Mouse (Mus musculus): ENCODE results near the gene Has1.
"Not testable (repeated sequence)": the region's sequence is repeated elsewhere in the genome, so short reads cannot be mapped to it uniquely, and the experiment has no call there.

The Has1 gene

DNA sequence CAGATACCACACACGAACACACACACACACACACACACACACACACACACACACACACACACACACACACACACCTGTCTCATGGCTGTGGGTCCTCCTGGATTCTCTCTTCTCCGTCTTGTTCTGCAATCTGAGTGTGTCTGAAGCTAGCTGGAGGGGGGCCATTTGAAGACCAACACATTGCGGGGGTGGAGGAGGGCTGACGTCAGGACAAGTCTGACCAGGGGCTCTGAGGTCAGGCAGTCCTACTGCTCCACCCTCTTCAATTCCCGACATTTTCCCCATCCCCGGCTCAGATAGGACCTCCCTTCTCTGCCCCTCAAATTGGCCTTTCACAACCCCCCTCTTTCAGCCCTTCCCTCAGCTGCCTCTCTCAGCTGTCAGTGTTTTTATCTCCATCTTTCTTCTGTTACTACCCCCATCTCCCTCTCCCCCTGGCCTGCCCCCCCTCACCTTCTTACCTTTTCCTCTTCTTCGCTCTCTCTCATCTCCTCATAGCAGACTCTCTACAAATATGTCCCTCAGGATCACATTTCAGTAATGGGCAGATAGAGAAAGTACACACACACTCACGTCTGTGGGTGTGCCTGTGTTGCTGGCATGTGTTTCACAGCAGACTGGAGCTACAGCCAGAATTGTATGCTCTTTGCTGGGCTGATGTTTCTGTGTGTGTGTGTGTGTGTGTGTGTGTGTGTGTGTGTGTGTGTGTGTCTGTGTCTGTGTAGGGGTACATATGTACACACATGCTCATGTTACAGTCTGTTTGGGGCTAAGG is at the start of gene Has1:
Has1 (minus strand) TSS at position 142 of the 775 bp plus-strand sequence.
- no peak for DNase-seq

DNA sequence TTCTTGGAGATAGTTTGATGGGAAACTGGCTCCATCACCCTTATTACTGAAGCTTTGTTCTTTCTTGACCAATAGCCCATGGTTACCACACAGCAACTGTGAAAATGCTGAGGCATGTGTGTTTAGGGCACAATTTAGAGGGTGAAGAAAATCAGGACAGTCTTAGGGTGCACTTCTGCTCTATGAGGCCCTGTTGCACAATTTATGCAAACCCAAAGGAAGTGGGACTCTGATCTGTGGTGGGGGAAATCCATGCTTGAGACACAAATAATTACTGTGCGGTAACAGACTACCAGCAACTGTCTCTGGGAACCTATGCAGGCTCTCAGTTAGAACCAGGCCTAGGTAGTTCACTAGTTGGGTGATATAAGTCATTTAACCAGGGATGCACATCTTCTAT is 45.8 kb upstream of the Has1 start:
- no peak for DNase-seq

DNA sequence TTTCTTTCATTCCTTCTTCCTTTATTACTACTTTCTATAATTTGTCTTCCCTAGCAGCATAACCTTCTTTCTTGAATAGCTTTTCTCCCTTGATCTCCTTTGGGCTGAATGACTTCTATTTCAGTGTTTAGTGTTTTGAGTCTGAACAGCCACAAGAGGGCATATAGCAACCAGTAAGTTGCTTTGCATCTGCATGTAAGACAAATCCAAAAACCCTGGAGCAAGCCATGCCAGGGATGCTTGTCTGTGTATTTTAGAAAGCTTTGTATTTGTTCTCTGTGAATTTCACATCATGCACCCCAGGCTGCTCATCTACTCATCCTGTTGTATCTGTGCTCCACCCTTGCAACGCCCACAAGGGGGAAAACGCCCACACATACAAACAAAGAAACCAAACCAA is 44.3 kb upstream of the Has1 start:
- no peak for DNase-seq

DNA sequence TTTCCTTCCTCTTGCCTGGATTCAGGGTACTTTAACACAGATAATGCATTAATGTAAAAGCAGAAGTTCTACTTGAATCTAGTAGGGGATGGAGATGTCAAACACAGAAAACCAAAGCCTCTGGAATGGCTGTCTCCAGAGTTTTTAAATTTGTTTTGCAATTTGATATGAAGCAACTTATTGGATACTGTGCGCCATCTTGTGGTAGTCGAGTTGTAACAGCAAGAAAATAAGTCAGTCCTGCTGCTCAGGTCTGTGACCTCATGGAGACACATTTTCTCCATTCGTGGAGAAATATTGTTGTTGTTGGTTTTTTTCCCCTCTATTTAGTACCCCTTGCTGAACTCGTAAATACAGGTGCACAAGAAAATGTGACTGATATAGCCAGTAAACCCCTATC is 41.0 kb upstream of the Has1 start:
- peak; percentile 33 for DNase-seq

DNA sequence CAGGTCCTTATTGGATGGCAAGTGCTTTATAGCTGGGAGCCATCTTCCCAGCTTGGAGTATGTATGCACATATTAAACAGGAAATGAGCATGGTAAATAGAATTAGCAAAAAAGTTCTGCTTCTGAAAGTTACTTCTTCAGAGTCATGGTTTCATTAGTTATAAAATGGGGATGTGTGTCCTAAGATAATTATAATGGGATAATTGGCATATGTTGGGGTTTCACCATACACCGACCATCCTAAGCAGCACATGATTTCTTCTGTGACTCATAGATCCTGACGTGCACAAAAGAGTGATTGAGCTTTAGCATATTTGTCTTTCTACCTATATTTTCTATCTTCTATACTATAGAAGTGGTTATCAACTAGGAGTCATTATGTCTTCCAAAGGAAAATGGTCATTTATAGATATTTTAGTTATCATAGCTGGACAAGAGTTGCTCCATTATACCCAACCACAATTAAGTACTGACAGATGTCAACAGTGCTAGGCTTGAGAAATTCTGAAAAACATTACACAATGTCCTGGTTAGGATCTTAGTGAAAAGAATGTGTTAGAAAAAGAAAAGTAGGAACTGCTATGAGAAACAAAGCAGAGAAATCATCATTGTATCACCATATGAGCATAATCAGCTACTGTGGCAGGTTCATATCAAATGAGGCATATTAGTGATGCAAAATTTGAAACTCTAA is 34.9 kb upstream of the Has1 start:
- no peak for DNase-seq

DNA sequence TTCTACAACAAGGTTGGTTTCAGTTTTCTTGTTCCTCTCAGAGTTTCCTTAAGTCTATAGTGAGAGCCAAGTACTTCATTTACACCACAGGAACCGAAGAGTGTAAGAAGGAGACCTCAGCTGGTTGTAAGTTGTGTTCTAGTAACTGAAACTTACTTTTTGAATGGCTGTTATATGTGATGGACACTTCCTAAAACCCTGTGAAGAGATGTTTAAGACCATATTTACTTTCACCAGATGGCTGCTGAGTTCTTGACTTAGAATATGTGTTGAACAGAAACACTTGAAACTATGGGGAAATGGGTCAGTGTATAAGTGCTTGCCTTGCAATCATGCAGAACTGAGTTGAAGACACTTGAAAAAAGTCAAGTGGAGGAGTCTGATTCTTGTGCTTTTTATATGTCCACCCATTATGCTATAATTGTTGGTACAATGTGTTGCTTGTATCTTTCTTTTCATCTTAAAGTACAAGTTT is 32.8 kb upstream of the Has1 start, which contains the start of the genes Fpr2 and Fpr3:
Fpr2 (plus strand) TSS at position 51 of the 475 bp plus-strand sequence.
Fpr3 (plus strand) TSS at position 79 of the 475 bp plus-strand sequence.
- no peak for DNase-seq

DNA sequence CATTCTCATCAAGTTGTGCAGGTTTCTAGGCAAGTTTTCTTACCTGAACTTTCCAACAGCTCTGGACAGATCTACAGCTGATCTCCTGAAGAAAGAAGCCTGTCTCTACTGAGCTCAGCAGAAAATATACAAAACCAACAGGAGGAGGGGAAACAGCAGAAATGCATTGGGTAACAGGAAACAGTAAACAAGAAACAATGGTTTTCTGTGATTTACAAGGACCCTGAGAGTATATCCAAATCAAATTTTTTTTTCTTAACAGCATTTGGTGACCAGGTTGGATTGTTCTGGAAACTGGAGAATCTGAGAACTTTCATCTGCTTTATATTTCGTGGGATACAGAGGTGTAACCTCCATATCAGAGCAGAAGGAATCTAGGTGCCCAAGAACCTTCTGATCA is 28.8 kb upstream of the Has1 start, which contains the start of gene Fpr1:
Fpr1 (minus strand) TSS at position 101 of the 400 bp plus-strand sequence.
- DNase-seq = no peak

DNA sequence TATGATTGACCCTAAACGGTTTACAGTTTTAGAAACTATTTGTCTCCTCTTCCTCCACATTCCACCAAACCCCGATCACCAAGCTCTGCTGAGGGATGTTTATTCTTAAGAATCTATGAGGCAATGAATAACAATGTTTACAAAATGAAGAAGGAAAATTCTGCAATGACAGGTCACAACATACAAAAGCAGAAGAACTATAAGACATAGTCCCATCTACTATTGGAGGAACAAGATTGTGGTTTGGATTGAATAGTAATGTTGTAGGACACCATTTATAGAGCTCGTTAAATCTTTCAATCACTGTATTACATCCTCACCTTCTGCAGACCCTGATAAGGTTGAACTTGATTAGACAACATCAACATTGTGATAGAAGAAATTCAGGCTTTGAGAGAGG is 27.7 kb upstream of the Has1 start:
- DNase-seq = no peak

DNA sequence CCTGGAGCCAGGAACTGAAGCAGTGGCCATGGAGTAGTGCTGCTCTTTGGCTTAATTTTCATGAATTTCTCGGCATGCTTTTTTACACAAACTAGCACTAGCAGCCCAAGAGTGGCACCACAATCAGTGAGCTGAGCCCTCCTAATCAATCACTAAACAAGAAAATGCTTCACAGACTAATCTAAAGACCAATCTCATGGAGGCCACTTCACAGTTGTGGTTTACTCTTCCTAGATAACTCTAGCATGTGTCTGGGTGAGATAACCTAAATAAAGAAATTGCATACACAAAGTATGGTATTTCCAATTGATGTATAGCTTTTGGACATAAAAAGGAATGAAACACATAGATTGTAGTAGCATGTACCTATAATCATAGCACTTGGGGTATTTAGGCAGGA is 24.3 kb upstream of the Has1 start:
- DNase-seq = no peak

DNA sequence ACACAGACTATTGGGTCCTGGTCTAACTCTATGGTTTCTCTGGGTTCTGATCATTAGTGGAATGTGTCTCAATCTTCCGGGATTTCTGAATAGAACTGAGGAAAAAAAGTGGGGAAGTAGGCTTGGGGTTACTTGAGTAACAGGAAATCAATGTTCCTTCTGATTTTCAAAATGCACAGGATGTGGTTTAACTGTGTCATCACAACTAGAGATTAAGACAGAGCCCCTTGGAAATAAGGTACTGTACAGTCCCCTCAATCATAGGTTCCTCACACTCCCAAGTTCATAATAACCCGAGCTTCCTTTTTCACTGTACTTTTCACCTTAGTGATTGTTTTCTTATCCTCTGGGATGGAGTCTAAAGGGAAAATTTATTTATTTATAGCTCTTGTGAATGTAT is 16.7 kb upstream of the Has1 start:
- no peak for DNase-seq

DNA sequence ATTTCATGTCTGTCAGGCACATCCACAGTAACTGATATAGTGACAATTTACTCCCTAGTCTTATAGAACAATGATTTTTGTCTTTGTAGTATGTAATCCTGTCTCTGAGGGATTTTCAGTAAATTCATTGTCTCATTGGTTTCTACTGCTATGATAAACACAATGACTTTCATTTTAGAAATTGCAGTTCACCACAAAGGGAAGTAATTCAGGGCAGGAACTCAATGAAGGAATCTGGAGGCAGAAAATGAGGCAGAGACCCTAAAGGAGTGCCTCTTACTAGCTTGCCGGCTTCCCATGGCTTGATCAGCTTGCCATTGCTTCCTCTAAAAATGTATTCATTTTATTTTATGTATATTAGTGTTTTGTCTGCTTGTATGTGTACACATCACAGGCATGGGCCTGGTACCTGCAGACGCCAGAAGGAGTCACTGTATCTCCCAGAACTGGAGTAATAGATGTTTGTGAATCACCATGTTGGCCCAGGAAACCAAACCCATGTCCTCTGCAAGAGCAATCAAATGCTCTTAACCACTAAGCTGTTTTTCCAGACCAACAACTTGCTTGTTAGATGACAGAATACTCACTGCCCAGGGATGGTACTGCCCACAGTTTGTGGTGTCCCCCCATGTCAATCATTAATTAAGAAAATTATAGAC is 16.0 kb upstream of the Has1 start:
- DNase-seq = no peak

DNA sequence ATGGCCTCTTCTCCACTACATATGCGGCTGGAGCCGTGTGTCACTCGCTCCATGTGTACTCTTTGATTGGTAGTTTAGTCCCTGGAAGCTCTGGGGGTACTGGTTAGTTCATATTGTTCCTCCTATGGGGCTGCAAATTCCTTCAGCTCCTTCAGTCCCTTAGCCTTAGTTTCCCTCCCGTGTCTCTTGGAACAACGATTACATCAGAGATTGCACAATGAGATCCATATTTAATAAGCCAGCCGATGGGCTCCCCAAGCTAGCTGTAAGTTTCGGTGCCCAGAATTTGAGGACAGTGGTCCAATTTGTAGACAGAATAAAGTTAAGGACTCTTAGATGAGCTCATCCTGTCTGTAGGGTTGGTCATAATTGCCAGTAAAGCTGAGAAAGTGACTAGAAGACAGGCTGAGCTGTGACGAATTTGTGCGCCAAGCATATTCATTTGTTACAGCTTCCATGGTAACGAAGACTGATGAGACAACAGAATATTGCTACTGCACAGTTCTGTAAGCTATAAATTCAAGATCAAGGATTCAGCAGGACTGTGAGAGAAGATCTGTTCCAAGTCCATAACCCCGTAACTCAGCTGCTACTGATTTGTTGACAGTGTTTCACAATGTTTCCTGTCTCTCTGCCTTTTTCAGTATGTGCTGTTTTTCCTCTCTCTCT is 11.9 kb upstream of the Has1 start:
- DNase-seq = no peak

DNA sequence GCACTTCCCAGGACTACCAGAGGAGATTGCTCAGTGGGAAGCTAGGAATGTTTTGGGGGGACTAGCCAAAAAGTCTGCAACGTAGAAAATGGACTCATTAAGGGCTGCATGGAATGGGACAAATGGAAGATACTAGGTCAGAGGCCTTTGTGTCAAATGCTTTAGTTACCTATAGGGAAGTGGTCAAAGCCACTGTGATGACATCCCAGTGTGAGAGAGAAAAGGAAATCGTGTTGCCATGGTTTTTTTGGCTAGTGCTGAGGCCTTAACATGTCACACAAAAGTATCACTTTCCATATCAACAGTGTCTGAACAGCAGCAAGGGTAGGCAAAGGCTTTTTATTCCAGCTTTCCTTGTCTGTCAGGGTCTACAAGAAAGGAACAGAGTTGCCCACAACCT is 10.2 kb upstream of the Has1 start:
- DNase-seq = no peak

DNA sequence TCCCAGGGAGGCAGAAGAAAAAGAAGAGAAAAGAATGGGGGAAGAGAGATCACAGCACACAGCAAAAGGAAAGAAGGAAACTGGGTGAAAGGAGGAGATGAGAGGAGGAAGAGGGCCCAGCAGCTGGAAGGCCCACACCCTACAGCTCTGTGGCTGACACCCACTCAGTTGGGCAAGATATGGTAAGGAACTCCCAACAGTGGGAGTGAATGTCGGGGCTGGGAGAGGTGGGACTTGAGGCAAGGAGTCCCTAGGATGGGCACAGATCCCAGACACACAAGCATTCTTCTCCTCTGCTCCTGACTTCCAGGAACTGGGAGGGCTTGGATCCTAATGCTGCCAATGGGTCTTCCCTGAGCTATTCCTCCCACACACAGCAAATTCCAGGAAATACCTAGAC is 7.4 kb upstream of the Has1 start:
- DNase-seq = no peak

DNA sequence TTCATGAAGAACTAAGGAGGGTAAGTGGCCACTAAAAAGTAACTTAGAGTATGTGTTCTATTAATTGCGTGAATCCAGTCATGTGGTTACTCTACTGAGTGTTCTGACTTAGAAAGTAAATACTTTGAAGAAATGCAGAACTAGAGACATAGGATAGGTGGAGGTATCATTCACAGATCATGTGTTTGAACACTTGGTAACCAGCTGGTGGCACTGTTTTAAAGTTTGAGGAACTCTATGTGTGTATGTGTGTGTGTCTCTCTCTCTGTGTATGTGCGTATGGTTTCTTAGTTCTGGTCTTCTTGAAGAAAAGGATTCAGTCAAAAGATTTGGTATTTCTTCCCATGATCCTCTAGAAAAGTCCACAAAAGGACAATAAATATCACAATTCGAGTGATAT is 5.1 kb upstream of the Has1 start:
- DNase-seq = no peak

DNA sequence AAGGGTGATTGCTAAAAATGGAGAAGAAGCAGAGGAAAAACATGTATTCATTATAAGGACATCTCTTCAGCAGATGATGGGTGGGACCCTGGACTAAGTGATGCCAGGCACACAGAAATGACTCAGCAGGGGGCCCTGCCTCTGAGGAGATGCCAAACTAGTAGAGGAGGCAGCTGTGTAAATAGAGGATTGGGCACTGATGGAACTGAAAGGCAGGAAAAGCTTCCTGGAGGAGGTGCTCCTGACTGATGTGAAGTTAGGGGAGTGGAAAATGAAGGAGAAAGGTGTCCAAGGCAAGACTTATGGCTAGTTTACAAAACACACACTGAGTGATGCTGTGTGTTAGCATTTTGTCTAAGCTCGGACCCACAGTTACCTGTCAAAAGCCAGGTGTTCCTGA is 2.4 kb upstream of the Has1 start:
- DNase-seq = no peak

DNA sequence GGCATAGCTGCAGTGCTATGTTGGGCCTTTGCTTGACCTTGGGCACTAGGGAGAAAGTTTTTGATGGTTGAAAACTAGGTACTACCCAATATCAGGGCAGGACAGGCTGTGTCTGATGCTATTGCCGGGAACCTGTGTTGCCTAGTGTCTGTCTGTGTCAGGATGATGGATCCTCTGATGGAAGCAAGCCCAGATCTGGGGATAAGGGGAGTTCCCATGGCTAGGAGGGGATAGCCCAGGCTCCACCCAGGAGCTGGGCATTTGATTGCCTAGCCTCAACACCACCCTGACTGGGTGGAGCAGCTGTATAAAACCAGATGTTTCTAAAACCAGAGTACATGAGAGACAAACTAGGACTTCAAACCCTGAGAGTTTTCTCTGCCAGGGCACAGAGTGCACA is 1.6 kb upstream of the Has1 start:
- DNase-seq = no peak

DNA sequence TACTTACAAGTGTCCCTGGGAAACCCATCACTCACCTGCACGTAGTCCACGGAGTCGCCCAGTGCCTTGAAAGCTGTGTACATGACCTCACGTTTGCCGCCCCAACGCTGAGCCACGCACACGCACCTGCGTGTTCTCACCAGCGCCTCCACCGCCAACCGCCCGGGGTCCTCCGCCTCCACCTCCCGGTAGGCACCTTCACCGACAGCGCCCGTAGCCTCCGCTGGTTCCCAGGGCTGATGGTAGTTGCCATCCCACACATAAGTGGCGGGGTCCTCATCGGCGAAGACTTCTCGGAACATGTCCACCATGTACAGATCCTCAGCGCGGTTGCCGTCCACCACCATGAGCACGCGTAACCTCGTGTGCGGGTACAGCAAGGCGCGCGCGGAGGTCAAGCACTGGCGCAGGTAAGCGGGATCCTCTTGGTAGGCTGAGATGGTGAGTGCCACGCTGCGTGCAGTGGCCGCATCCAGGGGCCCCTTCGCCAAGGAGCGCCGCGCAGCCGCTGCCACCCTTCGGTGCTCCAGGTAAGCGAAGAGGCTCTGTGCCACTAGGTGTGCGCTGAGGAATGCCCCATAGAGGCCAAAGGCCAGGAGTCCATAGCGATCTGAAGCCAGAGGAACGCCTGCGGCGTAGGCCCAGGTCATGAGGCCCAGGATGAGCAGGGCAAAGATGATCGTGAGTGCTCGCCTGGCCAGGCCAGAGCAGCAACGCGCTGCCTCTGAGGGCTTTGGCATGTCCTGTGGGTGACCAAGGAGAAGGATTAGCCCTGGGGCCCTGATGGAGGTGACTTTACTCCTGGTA is 4.9 kb downstream of the Has1 start:
- DNase-seq = peak; percentile 41

DNA sequence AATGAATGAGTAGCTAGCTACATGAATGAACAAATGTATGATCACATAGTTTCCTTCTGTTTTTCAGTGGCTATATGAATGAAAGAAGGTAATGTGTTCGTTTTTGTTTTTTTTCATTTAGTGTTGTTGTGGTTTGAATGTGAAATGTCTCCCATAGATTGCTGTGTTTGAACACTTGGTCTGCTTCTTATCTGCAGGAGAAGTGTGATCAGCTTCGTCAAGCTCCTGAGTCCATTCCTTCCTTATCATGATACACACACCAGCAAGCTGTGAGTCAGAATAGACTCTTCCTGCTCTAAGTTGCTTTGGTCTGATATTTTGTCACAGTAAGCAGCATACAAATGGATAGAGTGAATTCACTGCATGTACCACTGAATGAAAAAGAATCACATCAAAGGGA is 6.0 kb downstream of the Has1 start:
- DNase-seq = no peak

DNA sequence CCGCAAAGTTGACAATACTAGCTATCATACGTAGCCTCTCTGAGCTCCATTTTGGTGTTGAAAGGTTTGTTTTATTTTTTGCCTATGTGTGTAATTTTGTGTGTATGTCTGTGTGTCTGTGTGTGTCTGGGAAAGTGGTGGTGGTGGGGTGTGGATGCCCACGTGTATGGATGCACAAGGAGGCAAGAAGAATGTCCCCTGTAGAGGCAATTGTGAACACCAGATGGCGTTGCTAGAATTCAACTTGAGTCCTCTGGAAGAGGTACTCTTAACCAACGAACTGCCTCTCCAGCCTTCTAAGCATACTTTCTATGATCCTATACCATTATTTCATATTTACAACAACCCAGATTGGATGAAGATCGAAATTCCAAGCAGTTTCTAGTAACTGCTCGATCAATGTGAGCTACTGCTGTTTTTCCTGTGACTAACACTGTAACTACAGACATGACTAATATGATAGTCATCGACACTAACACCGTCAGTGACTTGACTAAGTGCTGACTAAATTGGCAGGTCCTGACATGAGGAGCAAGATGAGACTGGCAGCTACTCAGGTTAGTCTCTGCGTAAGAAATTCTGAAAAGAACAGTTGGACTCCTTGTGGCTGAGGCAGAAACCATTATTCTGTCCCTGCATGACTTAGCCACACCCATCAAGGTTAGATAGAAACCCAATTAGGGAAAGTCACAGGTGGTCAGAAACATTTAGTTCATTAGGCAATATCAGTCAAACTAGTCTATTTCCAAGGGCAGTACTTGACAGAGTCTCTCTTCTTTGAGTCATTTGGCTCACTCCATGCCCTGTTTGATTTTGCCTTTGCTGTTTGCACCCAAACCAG is 9.6 kb downstream of the Has1 start:
- no peak for DNase-seq

DNA sequence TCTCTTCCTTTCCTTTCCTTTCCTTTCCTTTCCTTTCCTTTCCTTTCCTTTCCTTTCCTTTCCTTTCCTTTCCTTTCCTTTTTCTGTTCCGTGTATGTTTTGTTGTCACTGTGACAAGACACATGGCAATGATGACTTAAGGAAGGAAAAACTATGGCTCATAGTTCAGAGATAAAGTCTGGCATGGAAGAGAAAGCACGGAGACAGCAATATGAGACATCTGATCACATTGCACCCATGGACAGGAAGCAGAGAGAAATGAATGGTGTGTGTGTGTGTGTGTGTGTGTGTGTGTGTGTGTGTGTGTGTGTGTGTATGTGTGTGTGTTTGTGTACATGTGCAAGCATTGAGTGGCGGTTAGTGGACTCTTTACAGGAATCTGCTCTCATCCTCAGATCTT is 10.4 kb downstream of the Has1 start:
- not testable (repeated sequence) for DNase-seq

Data from right cerebral cortex, adult 18-20 months (tissue).